Mouse (Mus musculus) bone marrow macrophage, adult 2 months (primary cell): ENCODE results near the gene Tmub1.

Experiments
- CTCF ChIP-seq: IDR thresholded peaks from 2 replicates; pipeline ENCODE4 v1.5.1; 2012; ENCODE audit warnings: low read depth, mild to moderate bottlenecking, low read length, moderate library complexity
- POLR2A ChIP-seq: IDR thresholded peaks from 2 replicates; pipeline ENCODE4 v1.6.1; 2012; ENCODE audit warnings: mild to moderate bottlenecking, low read depth, low read length, borderline replicate concordance

DNA sequence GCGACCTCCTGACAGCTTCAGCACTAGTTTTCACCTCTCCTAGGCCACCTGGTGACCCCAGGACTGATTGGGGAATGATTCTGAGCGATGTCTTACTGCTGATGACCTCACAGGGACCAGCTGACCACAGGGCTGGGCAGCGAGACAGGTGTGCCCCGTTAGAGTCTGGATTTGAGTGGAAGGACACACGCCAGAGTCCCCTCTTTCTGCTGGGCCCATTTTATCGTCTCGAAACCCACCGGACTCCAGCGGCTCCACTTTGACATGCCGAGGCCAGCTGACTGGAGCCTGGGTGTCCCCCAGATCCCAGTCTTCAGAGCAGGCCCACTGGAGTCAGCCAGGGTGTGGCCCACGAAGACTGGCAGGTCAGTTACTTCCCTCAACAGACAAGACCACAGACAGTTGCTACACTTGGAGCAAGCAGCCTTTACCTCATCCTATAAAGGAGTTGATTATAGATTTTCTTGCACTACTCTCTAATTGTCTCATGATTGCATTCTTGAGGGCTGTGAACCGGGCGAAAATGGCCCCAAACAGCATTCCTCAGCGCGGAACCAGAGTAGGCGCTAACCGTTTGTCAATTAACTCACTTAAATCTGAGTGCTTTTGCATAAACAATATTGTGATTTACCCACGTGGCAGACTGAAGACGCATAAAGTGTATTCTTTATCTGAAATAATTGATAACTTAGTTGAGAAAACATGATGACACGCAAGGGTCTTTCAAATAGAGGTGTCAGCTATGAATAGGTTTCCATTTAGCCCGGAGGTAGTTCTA is 23.5 kb downstream of the Tmub1 start:
- TF ChIP-seq CTCF (no peak), POLR2A (no peak)
